Mouse (Mus musculus) cerebellum, adult 9-10 months (tissue): ENCODE data around the gene Cox7a1.
"Not testable (repeated sequence)": the region's sequence is repeated elsewhere in the genome, so short reads cannot be mapped to it uniquely, and the experiment has no call there.

Source experiments
- DNase-seq: peaks from one replicate; pipeline ENCODE4 v3.0.0; 2022

Gene Cox7a1

GRCm38 (mm10) chr7:30193581-30194100, 9.7 kb downstream of the Cox7a1 start:
- DNase-seq: peak; percentile 90

- DNase-seq: peak; percentile 72
Observed at GRCm38 (mm10) chr7:30194101-30194831, 10.3 kb downstream of the Cox7a1 start.

GRCm38 (mm10) chr7:30194884-30195283, 10.9 kb downstream of the Cox7a1 start:
- peak; percentile 94 for DNase-seq

- DNase-seq: no peak
Observed at GRCm38 (mm10) chr7:30195461-30195860, 11.5 kb downstream of the Cox7a1 start.

GRCm38 (mm10) chr7:30196171-30196570, 12.2 kb downstream of the Cox7a1 start:
- peak; percentile 46 for DNase-seq

- peak; percentile 35 for DNase-seq
Observed at GRCm38 (mm10) chr7:30197592-30198129, 13.7 kb downstream of the Cox7a1 start.

- DNase-seq: peak; percentile 77
Observed at GRCm38 (mm10) chr7:30198481-30198971, 14.6 kb downstream of the Cox7a1 start, which contains the start of gene Capns1. Capns1 (minus strand) TSS chr7:30198811.

- DNase-seq: peak; percentile 46
Observed at GRCm38 (mm10) chr7:30199498-30200139, 15.7 kb downstream of the Cox7a1 start.

- no peak for DNase-seq
Observed at GRCm38 (mm10) chr7:30200200-30200599, 16.3 kb downstream of the Cox7a1 start.

- not testable (repeated sequence) for DNase-seq
Observed at GRCm38 (mm10) chr7:30200661-30201060, 16.7 kb downstream of the Cox7a1 start.

- peak; percentile 80 for DNase-seq
Observed at GRCm38 (mm10) chr7:30202895-30203690, 19.1 kb downstream of the Cox7a1 start.

- no peak for DNase-seq
Observed at GRCm38 (mm10) chr7:30204380-30204779, 20.4 kb downstream of the Cox7a1 start.

GRCm38 (mm10) chr7:30205383-30205782, 21.4 kb downstream of the Cox7a1 start:
- DNase-seq: peak; percentile 88

- DNase-seq: not testable (repeated sequence)
Observed at GRCm38 (mm10) chr7:30206364-30206763, 22.4 kb downstream of the Cox7a1 start.

- no peak for DNase-seq
Observed at GRCm38 (mm10) chr7:30211025-30211424, 27.1 kb downstream of the Cox7a1 start.

GRCm38 (mm10) chr7:30213881-30214280, 29.9 kb downstream of the Cox7a1 start:
- DNase-seq: no peak

GRCm38 (mm10) chr7:30215875-30216274, 31.9 kb downstream of the Cox7a1 start:
- no peak for DNase-seq

GRCm38 (mm10) chr7:30216723-30217151, 32.8 kb downstream of the Cox7a1 start:
- peak; percentile 83 for DNase-seq

GRCm38 (mm10) chr7:30217277-30217676, 33.3 kb downstream of the Cox7a1 start:
- peak; percentile 52 for DNase-seq

- DNase-seq: no peak
Observed at GRCm38 (mm10) chr7:30219293-30220007, 35.5 kb downstream of the Cox7a1 start.

- no peak for DNase-seq
Observed at GRCm38 (mm10) chr7:30220008-30220356, 36.0 kb downstream of the Cox7a1 start.

- no peak for DNase-seq
Observed at GRCm38 (mm10) chr7:30221433-30221832, 37.5 kb downstream of the Cox7a1 start.
